Mouse (Mus musculus): ENCODE data around the gene Zfp579.
"Not testable (repeated sequence)": the region's sequence is repeated elsewhere in the genome, so short reads cannot be mapped to it uniquely, and the experiment has no call there.

Zfp579 gene

DNA sequence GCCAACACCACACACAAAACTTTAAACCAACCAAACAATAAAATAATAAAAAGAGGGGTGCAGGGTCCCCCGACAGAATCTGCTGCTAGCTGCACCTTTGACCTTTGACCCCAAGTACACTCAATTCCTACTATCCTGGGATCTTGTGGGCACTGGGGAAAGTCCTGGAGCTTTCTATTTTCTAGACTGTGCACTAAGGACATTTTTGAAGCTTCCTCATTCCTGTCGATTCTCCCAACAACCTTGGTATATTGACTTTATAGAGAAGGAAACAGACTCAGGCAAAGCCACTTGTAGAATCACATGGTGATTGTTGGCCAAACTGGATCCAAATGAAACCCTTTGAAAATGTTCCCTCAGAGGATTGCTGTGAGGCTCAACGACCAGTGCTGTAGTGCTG lies 20.1 kb upstream of the Zfp579 start:
- in situ Hi-C loops (cut with MboI, MseI): loop anchor here (5.0 to 10.0 kb wide), 3 partner anchors 99 to 1311 kb away; partner anchors contain the start of genes Rps9 (in 1 of the 2), Zfp628 (in 1 of the 2) and Zfp787 (in 1 of the 2)

DNA sequence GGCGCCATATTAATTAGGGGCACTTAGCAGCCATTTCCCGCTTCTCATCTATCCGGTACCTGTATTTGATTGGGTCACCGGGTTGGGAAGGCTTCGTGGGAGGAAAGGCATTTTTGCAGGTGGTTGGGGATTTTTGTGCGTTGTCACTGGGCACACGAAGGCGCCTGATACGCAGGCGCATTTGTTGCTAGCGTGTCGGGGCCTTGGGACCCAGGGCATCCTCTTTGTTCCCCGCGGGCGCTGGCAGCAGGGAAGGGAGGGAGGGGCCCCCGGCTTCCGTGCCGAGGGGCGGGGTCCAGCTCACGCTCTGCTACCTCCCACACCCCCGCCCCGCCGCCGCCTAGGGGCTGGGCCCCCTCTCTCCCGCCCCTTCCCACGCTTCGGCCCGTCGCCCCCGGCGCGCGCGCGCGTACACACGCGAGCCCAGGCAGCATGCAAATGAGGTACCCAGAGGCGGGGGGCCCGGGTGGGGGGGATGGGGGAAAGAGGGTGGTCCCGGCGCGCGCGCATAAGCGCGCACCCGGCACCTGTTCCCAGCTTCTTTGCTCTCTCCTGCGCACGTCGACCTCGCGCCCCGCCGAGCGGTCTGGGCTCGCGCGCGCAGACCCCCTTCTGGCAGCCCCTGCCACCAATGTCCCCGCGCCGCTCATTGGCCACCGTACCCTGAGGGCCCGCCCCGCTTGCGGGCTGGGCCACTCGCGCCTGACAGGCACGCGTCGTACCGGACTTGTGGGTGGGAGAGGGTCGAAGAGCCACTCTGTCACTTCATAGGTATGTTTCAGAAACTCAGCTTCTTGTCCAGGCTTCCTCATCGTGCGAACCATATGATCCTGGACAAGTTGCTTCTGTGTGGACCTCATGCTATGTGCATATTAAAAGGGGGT lies 19.4 kb upstream of the Zfp579 start, which contains the start of gene Gm44973:
Gene Gm44973, plus strand, starts transcription at position 379 of the 884 bp plus-strand sequence.
- in situ Hi-C loops (cut with MboI, MseI): loop anchor here (5.0 to 10.0 kb wide), 3 partner anchors 98 to 1311 kb away; partner anchors contain the start of genes Rps9 (in 1 of the 2), Zfp628 (in 1 of the 2) and Zfp787 (in 1 of the 2)

DNA sequence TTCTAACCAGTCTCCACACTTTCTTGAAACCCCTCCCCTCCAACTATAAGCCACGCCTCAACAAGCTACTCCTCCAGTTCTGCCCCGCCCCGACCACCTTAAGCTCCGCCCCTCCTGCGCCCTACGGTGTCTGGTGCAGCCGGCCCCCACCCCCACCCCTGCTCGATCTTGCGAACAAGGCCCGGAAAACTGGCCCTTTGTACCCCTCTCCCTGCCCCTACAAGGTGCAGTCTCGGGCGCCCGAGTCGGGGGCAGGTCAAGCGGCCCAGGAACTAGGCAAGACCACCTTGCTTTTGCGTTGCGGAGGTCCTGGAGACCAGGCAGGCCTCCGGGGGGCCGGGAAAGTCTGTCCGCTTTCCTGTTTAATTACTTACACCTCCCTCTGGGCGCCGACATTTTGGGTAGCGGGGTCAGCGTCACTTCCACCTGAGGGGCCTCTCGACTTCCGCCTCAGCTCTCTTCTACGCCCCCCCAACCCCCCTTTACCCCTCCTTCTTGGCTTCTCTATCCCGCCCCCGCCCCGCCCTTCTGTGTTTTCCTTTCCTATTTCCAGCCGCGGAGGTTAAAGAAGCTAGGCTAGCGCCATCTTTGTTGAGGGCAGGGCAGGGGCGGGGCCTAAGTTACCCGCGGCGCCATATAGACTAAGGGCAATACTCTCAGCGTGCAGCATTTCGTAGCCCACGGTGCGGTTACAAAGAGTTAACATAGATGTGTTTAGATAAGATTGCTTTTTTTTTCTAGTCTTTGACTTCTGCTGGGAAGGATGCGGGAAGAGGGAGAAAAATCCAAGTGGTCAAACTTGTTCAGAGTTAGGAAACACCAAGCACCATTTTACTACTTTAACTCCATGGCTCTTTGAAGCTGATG lies 18.5 kb upstream of the Zfp579 start, which contains the start of the genes Zfp524 and Fiz1:
Gene Zfp524, plus strand, starts transcription at position 165 of the 867 bp plus-strand sequence.
Gene Fiz1, minus strand, starts transcription at position 447 of the 867 bp plus-strand sequence.
- in situ Hi-C loops (cut with MboI, MseI): loop anchor here (5.0 to 10.0 kb wide), 3 partner anchors 97 to 1310 kb away; partner anchors contain the start of genes Rps9 (in 1 of the 2), Zfp628 (in 1 of the 2) and Zfp787 (in 1 of the 2)

DNA sequence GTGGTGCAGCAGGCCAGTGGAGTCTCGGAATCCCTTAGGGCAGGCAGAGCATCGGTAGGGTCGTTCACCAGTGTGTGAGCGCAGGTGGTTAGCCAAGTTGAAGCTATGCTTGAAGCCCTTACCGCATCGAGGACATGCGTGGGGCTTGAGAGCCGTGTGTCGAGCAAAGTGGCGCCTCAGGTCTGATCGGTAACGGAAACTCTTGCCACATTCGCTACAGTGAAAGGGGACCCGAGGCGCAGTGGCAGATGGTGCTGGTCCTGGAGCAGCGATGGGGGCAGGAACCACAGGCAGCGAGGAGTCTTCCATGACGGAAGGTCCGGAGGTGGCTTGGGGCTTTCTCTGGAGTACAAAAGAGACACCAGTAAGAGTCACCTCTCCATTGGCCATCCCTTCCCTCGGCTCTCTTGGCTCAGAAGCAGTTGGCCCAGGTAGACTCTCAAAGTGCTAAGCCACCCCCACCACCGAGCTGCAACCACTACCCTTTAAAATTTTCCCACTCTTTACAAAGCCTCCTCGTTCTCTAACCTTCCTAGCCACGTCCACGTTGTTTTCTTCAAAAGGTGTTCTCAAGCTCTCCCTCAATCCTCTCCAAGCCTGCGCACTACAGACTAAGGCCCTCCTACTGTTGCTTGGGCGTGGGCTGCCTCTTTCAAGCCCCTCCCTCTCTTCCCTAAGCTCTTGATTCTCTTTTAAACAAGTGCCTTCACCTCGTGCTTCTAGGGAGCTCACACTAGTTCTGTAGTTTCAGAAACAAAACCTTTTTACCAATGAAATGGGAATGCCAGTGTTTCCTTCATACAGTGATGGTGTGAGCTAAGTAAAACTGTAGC lies 16.9 kb upstream of the Zfp579 start:
- in situ Hi-C loops (cut with MboI, MseI): loop anchor here (10.0 kb wide), 2 partner anchors 1142 to 1308 kb away; partner anchors contain the start of genes Rps9 (in 1 of the 2) and Zfp787 (in 1 of the 2)

DNA sequence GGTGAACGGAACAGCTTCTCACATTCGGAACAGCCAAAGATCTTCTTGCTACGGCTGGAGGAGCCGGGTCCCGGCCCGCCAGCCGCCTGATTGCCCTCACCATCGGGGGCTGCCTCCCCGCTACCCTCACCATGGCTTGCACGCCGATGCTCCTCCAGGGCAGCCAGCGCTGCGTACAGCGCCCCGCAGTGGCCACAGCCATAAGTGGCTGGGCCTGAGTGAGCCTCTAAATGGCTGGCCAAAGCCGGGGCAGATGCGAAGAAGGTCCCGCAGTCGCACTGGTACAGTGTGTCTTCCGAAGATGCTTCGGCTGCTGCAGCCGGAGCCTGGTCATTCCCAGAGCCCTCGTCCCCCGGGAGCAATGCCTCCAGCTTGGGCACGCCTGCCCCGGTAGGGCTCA lies 12.3 kb upstream of the Zfp579 start:
- in situ Hi-C loops (cut with MboI, MseI): no loop called here

DNA sequence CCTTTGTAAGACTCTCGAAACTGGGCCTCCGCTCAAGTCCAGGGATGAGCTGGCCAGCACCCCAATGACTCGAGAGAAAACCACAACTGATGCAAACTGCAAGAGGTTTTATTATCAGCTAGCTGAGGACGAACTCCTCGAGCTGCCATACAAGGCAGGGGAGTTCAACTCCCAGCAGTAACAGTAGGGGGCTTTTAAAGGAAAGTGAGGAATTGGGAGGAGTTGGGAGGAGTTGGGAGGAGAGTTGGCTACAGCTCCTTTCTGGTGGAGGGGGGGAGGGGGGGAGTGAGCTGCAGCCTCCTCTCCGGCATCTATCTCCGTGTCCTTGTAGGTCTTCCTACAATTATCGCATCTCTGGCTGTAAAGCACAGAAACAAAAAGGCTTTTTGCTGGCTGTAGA lies 6.9 kb upstream of the Zfp579 start:
- in situ Hi-C loops (cut with MboI, MseI): not testable (repeated sequence)

DNA sequence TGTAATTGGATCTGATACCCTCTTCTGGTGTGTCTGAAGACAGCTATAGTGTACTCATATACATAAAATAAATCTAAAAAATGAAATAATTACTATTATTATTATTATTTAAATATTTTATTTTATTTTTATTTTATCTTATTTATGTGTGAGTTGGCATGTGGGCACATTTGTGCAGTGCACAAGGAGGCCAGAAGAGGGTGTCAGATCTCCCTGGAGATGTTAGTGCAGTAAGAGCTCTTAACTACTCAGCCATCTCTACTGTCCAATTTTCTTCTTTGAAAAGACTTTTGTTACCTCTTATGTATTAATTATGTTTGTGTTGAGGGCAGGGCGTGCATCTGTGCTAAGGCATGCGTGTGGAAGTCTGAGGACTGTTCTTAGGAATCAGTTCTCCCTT lies 3.9 kb upstream of the Zfp579 start:
- in situ Hi-C loops (cut with MboI, MseI): no loop called here

DNA sequence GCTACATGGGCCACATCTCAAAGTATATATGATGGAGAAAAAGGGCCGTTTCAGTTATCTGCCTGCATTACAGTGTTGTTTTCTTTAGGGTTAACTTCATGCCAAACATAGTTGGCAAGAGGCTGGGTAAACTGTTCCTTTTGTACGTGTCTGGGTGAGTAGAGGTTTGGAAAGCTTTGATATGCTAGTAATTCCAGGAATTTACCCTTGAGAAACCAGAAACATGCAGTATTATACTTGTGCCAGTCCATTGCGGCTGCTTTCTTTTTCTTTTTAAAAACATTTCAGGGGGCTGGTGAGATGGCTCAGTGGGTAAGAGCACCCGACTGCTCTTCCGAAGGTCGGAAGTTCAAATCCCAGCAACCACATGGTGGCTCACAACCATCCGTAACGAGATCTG lies 976 bp upstream of the Zfp579 start:
- in situ Hi-C loops (cut with MboI, MseI): no loop called here

DNA sequence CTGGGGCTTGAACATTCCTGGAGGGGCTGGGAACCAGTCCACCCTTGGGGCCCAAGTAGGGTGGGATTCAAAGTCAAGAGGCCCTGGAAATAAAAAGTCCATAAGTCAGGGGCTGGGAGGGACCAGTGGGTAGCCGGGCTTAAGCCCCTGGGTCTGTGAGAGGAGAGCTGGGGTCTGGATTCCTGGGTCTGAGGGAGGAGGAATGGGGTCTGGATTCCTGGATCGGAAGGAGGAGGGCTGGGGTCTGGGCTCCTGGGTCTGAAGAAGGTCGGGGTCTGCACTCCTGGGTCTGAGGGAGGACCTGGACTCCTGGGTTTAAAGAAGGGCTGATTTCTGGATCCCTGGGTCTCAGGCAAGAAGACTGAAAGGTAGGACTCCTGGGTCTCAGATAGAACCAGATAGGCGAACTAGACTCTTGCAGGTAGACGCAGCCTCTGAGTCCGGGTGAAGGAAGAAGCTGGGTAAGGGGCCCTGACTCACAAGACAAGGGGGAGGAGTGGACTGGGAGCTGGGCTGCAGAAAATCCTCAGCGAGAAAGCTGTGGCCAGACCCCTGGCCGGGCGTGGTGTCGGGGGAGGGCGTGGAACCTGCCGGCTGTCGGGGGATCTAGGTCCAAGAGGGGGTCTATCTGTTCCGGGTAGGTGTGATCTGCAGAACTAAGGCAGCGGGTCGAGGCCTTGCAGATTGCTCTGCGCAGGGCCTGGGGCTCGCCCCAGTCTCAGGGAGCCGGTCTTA lies 523 bp downstream of the Zfp579 start:
- in situ Hi-C loops (cut with MboI, MseI): no loop called here

DNA sequence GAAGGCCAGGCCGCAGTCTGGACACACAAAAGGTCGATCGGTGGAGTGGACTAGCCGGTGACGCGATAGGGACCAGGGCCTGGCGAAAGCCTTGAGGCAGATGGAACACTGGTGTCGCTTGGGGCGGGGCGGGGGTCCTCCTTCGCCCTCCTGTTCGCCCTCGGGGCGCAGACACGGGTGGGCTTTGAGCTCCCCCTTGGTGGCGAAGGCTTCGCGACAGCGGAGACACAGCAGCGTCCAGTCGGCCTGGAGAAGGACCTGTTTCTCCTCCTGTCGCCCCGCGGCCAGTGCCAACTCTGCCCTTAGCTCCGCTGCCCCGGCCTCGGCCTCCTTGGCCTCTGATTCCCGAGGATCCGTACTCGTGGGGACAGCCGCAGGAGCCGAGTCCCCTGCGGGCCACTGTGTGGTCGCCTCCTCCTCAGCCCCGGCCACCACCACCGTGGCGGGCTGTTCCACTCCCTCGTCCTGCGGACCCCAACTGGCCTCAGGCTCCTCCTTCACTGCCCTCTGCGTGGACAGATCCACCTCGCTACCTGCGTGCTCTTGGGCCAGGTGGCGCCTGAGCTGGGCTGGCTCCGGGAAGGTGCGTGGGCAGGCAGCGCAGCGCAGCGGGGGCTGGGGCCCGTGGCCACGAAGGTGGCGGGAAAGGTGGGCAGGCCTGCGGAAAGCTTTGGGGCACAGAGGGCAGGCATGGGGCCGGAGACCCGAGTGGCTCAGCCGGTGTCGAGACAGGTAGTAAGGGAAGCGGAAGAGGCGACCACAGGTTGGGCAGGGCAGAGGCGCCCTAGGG lies 1.8 kb downstream of the Zfp579 start:
- in situ Hi-C loops (cut with MboI, MseI): no loop called here

DNA sequence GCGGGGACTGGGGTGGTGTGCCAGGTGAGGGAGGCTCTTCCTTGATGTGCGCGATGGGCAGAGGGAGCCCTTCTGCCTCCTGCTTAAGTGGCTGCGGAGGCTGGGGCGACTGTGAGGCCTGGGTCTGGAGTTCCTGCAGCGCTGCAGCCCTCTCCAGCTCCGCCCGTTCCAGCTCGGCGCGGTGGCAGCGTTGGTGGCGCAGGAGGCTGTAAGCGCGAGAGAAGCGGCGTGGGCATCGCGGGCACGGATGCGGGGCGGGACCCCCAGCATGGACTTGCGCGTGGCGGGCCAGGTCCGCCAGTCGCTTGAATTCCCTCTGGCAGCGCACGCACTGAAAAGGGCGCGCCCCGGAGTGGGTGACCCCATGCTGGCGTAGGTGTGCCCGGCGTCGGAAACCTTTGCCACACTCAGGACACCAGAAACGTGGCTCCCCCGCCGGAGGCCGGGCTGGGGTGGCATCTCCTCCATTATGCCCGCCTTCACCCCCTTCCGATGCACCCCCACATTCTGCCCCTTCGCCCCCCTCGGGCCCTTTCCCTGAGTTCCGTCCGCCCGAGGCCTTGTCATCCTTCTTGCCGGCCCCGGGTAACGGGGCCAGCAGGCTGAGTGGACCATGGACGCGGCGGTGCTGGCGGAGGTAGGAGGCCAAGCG lies 2.5 kb downstream of the Zfp579 start:
- in situ Hi-C loops (cut with MboI, MseI): no loop called here

DNA sequence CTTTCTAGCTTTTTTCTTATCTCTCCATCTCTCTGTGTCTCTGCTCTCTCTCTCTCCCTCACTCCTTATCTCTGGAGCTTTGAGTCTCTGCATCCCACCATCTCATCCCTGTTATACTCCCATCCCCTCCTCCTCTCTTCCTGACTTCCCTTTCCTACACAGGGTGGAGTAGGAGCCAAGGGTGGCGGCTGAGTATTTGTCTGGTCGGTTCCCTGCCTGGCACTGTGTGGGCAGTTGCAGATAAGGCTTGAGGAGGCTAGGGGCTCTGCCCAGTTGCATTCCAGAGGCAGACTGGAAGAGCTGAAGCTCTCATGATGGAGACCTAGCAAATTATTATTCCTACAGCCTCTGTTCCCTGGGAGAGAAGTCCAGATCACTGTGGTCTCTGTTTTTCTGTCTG lies 7.7 kb downstream of the Zfp579 start:
- in situ Hi-C loops (cut with MboI, MseI): no loop called here

DNA sequence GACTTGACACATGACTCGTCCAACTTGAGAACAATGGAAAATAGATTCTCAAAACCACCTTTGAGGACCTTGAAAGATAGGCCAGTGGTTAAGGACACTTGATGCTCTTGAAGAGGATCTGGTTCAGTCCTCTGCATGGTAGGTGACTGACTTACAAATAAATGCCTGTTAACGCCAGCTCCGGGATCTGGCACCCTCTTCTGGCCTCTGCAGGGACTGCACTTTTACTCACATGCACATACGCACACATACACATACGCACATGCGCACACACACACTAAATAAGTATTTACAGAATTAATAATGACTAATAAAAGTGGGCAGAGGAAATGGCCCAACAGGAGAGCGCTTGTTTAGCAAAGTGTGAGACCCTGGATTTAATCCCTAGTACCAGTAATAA lies 19.1 kb downstream of the Zfp579 start:
- in situ Hi-C loops (cut with MboI, MseI): no loop called here

DNA sequence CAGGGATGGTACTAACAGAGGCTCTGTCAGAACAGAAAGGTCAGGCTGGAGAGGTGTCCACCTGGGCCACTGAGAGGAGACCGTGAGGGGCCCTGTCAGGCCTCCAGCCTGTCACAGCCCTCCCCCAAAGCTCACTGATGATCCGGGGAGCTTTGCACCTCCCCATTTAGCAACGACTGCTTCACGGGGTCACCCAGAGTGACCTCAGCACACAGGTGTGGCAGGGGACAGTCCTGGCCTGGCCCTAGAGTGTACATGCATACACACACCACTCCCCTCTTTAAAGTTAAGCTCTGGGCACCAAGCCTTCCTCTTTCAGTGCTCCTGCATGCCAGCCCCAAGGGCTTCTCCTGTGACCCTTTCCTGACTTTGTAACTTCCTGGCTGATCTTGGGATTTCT lies 20.5 kb downstream of the Zfp579 start:
- in situ Hi-C loops (cut with MboI, MseI): no loop called here

DNA sequence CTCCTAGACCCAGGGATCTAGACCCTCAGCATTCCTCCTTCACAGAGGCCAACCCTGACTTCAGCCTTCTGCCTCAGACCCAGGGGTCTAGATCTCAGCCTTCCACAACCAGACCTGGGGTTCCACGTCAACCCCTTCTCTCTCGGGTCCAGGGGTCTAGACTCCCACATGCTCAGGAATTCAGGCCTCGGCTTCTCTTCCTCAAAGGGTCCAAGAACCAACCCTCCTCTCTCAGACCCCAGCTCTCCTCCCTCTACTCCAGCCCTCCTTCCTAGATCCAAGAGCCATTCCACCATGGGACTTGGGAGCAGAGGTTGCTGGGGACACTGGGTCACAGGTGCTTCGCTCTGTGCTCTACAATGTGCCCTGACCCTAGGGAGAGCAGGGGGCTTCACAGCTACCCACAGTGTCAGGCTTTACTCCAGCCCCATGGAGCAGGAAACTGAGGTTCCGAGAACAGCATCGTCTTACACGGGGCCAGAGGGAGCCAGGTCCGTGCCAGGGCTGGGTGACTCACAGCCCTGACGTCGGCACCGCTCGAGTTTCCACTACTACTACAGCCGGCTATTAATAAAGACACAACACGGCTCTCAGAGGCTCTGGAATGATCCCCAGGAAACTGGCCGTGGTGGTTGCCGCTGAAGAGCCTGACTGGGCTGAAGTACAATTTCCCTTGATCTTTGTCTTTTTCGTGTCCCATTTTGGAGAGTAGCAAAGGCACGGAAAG lies 23.5 kb downstream of the Zfp579 start:
- in situ Hi-C loops (cut with MboI, MseI): no loop called here

DNA sequence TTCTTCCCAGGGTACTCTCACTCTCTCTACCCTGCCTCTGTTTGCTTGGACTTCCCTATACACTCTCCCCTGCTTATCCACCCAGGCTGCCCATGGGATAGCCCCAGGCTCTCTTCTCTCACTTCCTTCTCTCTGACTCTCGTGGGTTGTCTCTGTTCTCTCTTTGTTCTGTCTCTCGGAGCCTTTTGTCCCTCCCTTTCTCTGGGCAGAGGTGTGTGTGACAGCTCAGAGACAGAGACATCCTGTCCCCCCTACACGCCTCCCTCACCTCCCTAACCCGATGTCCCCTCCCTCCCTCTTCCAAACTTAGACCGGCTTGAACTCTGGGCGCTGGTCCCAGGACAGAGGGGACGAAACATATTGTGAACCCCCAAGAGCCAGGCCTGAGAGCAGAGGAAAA lies 24.2 kb downstream of the Zfp579 start:
- in situ Hi-C loops (cut with MboI, MseI): no loop called here

DNA sequence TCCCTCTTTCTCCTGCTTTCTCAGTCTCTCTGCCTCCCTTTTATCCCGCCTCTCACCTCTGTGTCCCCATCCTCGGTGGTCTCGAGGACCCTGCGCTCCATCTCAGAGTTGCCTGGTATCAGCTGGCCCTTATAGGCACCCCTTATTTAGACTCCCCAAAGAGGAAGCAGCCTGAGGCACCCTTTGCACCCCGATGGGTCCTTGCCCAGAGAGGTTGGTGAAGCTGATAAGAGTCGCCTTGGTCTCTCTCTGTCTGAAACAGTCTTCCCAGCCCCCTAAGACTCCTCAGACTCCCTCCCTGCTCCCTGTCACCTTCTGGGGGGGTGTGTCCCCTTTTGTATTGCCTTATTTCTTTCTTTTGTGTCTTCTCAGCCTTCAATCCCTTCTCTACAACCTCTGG lies 24.9 kb downstream of the Zfp579 start, which contains the start of gene Sbk3:
Gene Sbk3, minus strand, starts transcription at position 101 of the 400 bp plus-strand sequence.
- in situ Hi-C loops (cut with MboI, MseI): no loop called here

DNA sequence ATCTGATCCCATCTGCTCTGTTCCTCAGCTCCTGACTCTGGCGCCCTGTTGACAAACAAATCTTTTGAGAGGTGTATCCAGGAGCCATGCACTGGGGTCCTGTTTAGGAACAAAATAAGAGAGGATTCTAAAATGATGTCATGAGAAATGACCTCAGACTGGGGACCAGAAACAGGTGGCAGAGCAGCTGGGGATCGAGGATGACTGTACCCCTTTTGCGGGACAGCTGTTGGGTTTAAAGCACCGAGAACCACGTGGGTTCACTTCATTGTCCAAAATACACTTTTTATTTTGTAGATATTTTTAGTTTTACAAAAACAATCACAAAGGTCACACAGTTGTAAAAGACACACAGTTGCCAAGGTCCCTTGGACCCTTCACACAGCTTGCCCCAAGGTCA lies 31.0 kb downstream of the Zfp579 start:
- in situ Hi-C loops (cut with MboI, MseI): no loop called here
